Mouse (Mus musculus): ENCODE data around the gene Exosc8. TPM values are rescaled to one million over a fixed set of nuclear protein-coding genes. Genes with fewer than 3 reads are reported as not detected.

Exosc8 gene
- polyA plus RNA-seq, 1 experiment from 2014 or later: 52.2 TPM

DNA sequence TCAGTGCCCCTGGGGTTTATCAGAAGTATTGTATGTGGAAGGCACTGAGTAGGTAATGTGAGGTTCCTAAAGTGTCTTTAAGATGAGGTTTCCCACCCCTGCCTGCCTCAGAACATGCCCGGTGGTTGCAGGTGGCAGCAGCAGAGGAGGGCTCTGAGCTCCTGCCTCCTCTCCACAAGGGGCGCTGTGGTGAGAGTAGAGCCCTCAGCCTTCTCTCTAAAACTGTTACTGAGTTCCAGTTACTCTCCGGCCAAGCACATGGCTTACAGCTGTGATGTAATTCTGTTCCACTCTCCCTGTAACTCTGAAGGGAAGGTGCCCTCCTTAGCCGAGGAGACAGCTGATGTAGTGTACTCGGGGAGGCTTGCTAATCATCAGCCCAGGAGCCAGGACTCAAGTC is 10.6 kb upstream of the Exosc8 start:
- no peak for ATAC-seq (ENCODE audit: low read depth)
- H3K27ac ChIP-seq (ENCODE audit: low read length): no peak overlapping the region
- no peak overlapping the region for H3K4me3 ChIP-seq (ENCODE audit: low read depth, low read length)
- H3K9ac ChIP-seq (ENCODE audit: low read depth, low read length): no peak overlapping the region
- no peaks in the 10 kb centered on the region for H3K4me1 ChIP-seq (ENCODE audit: control insufficient read depth, low read depth, low read length)
- no peak overlapping the region for H3K4me2 ChIP-seq (ENCODE audit: low read depth, low read length)
- H3K27me3 ChIP-seq (ENCODE audit: control insufficient read depth, insufficient read depth, low read depth, low read length): no peaks in the 10 kb centered on the region
- H3K36me3 ChIP-seq (ENCODE audit: control insufficient read depth, insufficient read depth): peaks cover 43% of the 10 kb centered on the region
- no peaks in the 10 kb centered on the region for H3K9me3 ChIP-seq (replicated peaks; ENCODE audit: control insufficient read depth, low read length)
- 63% methylated on average over 5 of the region's 5 CpGs for WGBS (ENCODE audit: insufficient replicate concordance)

DNA sequence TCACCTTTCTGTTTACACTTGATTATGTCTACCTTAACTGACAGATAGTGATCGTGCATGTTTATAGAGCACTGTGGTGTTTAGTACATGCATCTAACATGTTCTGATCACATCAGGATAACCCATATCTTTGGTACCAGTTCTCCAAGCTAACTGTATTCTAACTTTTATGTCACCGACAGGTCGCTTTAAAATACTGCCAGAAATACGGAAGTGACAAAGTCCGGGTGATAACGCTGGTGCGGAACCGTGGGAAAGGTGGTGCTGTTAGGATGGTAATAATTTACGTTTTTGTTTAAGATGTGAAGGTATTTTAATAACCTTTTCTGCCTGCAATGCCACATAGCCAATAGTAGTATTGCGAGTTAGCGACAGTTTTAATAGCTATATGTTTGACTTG is 6.8 kb upstream of the Exosc8 start:
- no peak for ATAC-seq (ENCODE audit: low read depth)
- H3K4me1 ChIP-seq (ENCODE audit: control insufficient read depth, low read depth, low read length): no peaks in the 10 kb centered on the region

DNA sequence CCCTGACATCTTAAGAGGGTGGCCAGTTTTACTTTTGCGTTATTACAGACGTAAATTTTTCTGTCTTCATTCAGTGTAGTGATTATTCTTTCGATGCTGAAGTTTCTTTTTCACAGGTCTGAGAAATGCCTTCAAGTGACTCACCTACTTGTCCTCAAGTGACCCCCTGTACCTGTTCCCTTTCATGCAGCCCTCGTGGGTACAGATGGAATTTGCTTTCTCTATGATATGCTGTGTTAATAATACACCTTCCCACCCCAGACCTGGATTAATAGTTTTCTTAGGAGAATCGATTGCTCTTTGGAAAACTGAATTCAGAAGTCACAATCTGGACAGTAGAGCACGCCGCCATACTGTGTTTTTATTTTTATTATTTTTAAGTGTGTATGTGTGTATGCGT is 2.1 kb upstream of the Exosc8 start:
- Histone ChIP-seq H3K27me3 (ENCODE audit: control insufficient read depth, insufficient read depth, low read depth, low read length) (no peaks in the 10 kb centered on the region), H3K36me3 (ENCODE audit: control insufficient read depth, insufficient read depth) (peaks cover 18% of the 10 kb centered on the region), H3K27ac (ENCODE audit: low read length) (no peak overlapping the region), H3K4me2 (ENCODE audit: low read depth, low read length) (no peak overlapping the region), H3K9ac (ENCODE audit: low read depth, low read length) (no peak overlapping the region), H3K4me1 (ENCODE audit: control insufficient read depth, low read depth, low read length) (peaks cover 23% of the 10 kb centered on the region), H3K4me3 (ENCODE audit: low read depth, low read length) (no peak overlapping the region), H3K9me3 (replicated peaks; ENCODE audit: control insufficient read depth, low read length) (no peaks in the 10 kb centered on the region)
- ATAC-seq (ENCODE audit: low read depth): no peak
- 85% methylated on average over 8 of the region's 8 CpGs for WGBS (ENCODE audit: insufficient replicate concordance)

More for the DNA sequence above, 6.8 kb upstream of the Exosc8 start:
- Histone ChIP-seq H3K9ac (ENCODE audit: low read depth, low read length) (no peak overlapping the region), H3K9me3 (replicated peaks; ENCODE audit: control insufficient read depth, low read length) (no peaks in the 10 kb centered on the region), H3K27ac (ENCODE audit: low read length) (no peak overlapping the region), H3K4me3 (ENCODE audit: low read depth, low read length) (no peak overlapping the region), H3K27me3 (ENCODE audit: control insufficient read depth, insufficient read depth, low read depth, low read length) (no peaks in the 10 kb centered on the region), H3K4me2 (ENCODE audit: low read depth, low read length) (no peak overlapping the region), H3K36me3 (ENCODE audit: control insufficient read depth, insufficient read depth) (peaks cover 29% of the 10 kb centered on the region)
- WGBS (ENCODE audit: insufficient replicate concordance): 87% methylated on average over 11 of the region's 11 CpGs

DNA sequence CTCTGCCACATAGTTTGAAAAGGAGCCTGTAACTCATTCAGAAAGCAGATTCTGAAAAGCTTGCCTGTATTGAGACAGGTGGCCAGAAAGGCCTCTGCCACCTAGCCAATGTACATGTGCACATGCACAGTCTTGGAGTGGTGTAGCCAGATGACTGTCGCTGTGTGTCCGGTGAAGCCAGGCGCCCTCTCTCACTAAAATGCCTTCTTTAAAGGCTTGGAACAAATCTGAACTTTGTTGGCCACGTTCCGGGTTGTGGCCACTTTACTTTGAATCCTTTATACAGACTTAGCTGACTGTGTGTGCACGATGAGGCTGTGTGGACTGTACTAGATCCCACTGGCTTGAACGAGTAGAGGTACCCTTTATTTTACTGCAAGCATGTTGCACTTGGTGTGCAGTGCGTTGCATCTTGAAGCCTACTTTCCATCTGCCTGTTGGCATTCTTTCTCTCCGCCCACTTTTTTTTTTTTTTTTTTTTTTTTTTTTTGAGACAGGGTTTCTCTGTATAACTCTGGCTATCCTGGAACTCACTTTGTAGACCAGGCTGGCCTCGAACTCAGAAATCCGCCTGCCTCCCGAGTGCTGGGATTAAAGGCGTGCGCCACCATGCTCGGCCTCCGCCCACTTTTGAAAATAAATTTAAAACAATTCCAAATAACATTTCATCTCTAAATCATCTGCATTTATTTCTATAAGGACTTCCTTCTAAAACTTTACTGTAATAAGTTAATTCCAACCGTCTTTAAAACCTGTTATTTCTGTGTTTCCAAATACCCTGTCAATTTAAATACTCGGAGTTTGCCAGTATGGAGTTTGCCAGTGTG is 1.1 kb upstream of the Exosc8 start:
- Histone ChIP-seq H3K36me3 (ENCODE audit: control insufficient read depth, insufficient read depth) (peaks cover 15% of the 10 kb centered on the region), H3K4me1 (ENCODE audit: control insufficient read depth, low read depth, low read length) (peaks cover 23% of the 10 kb centered on the region), H3K4me2 (ENCODE audit: low read depth, low read length) (peak overlapping the region; percentile 98), H3K9me3 (replicated peaks; ENCODE audit: control insufficient read depth, low read length) (no peaks in the 10 kb centered on the region), H3K27me3 (ENCODE audit: control insufficient read depth, insufficient read depth, low read depth, low read length) (no peaks in the 10 kb centered on the region), H3K4me3 (ENCODE audit: low read depth, low read length) (peak overlapping the region; percentile 90), H3K27ac (ENCODE audit: low read length) (peak overlapping the region; percentile 53; the same call in 1 of the 2 replicates), H3K9ac (ENCODE audit: low read depth, low read length) (peak overlapping the region; percentile 95)
- 42% methylated on average over 18 of the region's 18 CpGs for WGBS (ENCODE audit: insufficient replicate concordance)
- no peak for ATAC-seq (ENCODE audit: low read depth)

DNA sequence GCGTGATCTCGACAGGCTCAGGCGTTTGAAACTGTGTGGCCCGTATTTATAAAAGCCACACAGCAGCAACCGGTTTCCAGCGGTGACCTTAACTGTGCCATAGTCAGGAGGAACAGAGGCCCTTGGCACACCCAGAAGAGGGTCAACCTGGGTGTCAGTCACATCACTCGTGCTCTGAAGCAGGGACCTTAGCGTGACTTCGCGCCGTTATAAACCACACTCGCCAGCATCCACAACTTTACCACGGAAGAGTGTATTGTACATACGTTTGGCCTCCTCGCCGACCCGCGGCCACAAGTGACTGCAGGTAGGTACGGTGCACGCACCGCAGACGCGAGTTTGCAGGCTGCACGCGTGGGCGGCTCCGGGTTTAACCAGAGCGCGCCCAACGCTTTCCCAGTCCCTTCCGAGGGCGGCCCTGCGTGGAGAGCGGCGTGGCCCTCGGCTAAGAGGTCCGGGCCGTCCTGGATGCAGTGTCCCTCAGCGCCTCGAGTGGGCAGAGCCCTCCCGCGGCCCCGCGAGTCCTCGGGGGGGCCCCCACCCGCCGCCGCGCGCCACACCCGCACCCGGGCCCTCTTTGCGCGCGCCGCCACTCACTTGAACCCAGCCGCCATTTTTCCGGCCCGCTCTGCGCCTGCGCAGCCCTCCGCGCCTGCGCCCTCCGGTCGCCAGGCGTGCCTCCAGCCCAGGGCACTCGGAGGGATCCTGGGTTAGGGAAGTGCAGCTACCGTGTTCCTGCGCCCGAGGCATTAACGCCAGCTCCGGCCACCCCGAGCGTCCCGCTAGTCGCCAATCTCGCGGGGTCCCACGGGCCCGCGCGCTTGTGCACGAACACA is 564 bp downstream of the Exosc8 start:
- peak; percentile 93 for ATAC-seq (ENCODE audit: low read depth)
- H3K27ac ChIP-seq (ENCODE audit: low read length): peak overlapping the region; percentile 100
- peak overlapping the region; percentile 95 for H3K9ac ChIP-seq (ENCODE audit: low read depth, low read length)
- peak overlapping the region; percentile 98 for H3K4me2 ChIP-seq (ENCODE audit: low read depth, low read length)
- peaks cover 26% of the 10 kb centered on the region for H3K36me3 ChIP-seq (ENCODE audit: control insufficient read depth, insufficient read depth)
- no peaks in the 10 kb centered on the region for H3K9me3 ChIP-seq (replicated peaks; ENCODE audit: control insufficient read depth, low read length)
- under 1% methylated on average over 80 of the region's 84 CpGs for WGBS (ENCODE audit: insufficient replicate concordance)
- H3K27me3 ChIP-seq (ENCODE audit: control insufficient read depth, insufficient read depth, low read depth, low read length): no peaks in the 10 kb centered on the region
- H3K4me1 ChIP-seq (ENCODE audit: control insufficient read depth, low read depth, low read length): peaks cover 23% of the 10 kb centered on the region
- H3K4me3 ChIP-seq (ENCODE audit: low read depth, low read length): peak overlapping the region; percentile 90

DNA sequence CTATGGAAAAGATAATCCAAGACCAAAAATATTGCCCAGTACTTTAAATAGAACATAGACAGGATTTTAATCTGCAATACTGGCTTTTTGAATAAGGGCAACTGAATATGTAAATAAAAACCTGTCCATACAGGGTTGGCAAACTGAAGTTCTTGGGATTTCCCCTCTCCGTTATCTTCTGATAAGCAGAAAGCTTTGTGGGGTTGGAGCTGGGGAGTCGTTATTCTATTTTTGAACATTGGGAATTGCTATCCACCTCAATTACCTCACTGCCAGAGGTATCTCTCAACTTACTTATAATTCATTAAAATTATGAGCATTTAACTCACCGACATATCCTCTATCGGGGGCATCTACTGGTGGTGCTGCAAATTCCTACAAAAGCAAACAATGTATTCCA is 2.8 kb downstream of the Exosc8 start:
- peaks cover 47% of the 10 kb centered on the region for H3K36me3 ChIP-seq (ENCODE audit: control insufficient read depth, insufficient read depth)
- H3K4me1 ChIP-seq (ENCODE audit: control insufficient read depth, low read depth, low read length): peaks cover 23% of the 10 kb centered on the region
- no peak for ATAC-seq (ENCODE audit: low read depth)
- H3K9me3 ChIP-seq (replicated peaks; ENCODE audit: control insufficient read depth, low read length): no peaks in the 10 kb centered on the region
- H3K4me2 ChIP-seq (ENCODE audit: low read depth, low read length): no peak overlapping the region
- H3K9ac ChIP-seq (ENCODE audit: low read depth, low read length): no peak overlapping the region
- no peak overlapping the region for H3K27ac ChIP-seq (ENCODE audit: low read length)
- no peak overlapping the region for H3K4me3 ChIP-seq (ENCODE audit: low read depth, low read length)
- 65% methylated on average over 4 of the region's 4 CpGs for WGBS (ENCODE audit: insufficient replicate concordance)
- H3K27me3 ChIP-seq (ENCODE audit: control insufficient read depth, insufficient read depth, low read depth, low read length): no peaks in the 10 kb centered on the region

DNA sequence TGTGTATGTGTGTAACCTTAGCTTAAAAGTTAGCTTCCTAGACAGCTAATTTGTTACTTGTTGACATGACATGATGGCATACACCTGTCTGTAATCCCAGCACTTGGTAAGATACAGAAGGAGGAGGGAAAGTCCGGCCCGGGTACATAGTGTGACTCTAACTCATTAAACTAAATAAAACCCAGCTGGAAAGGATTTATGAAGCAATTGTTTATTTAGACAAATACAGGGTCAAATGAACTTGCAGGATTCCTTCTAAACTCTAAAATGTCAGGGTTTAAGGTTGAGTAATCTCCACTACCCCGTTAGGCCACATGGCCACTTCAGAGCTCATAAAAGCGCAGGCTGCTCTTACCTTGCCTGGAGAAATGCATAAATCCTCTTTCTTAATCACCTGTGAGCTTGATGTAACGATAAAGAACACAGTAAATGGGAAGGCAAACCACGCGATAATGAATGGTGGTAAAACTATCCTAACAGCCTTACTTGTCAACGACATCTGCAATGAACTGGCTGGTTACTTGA is 3.5 kb downstream of the Exosc8 start:
- no peak overlapping the region for H3K4me3 ChIP-seq (ENCODE audit: low read depth, low read length)
- ATAC-seq (ENCODE audit: low read depth): no peak
- no peaks in the 10 kb centered on the region for H3K27me3 ChIP-seq (ENCODE audit: control insufficient read depth, insufficient read depth, low read depth, low read length)
- no peak overlapping the region for H3K9ac ChIP-seq (ENCODE audit: low read depth, low read length)
- peaks cover 23% of the 10 kb centered on the region for H3K4me1 ChIP-seq (ENCODE audit: control insufficient read depth, low read depth, low read length)
- no peak overlapping the region for H3K27ac ChIP-seq (ENCODE audit: low read length)
- H3K9me3 ChIP-seq (replicated peaks; ENCODE audit: control insufficient read depth, low read length): no peaks in the 10 kb centered on the region
- WGBS (ENCODE audit: insufficient replicate concordance): 78% methylated on average over 8 of the region's 8 CpGs
- peaks cover 51% of the 10 kb centered on the region for H3K36me3 ChIP-seq (ENCODE audit: control insufficient read depth, insufficient read depth)
- no peak overlapping the region for H3K4me2 ChIP-seq (ENCODE audit: low read depth, low read length)

DNA sequence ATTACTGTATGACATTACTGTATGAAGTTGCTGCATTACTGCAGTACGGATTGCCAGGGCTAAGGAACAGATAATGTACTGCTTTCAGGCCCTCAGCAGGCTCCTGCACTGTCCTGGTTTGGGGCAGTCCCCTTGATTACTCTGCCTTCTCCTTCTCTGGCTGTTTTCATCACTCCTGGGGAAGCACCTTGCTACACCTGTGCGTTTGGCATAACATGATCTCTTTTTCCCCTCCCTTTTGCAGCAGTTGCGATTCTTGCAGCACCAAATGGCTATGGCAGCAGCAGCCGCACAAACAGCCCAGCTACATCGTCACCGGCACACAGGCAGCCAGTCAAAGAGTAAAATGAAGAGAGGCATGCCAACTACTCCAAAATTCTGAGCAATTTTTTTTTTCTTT is 7.1 kb downstream of the Exosc8 start:
- Histone ChIP-seq H3K36me3 (ENCODE audit: control insufficient read depth, insufficient read depth) (peaks cover 57% of the 10 kb centered on the region), H3K4me2 (ENCODE audit: low read depth, low read length) (no peak overlapping the region), H3K27ac (ENCODE audit: low read length) (no peak overlapping the region), H3K27me3 (ENCODE audit: control insufficient read depth, insufficient read depth, low read depth, low read length) (no peaks in the 10 kb centered on the region), H3K4me3 (ENCODE audit: low read depth, low read length) (no peak overlapping the region), H3K9me3 (replicated peaks; ENCODE audit: control insufficient read depth, low read length) (no peaks in the 10 kb centered on the region), H3K4me1 (ENCODE audit: control insufficient read depth, low read depth, low read length) (peaks cover 7% of the 10 kb centered on the region), H3K9ac (ENCODE audit: low read depth, low read length) (no peak overlapping the region)
- WGBS (ENCODE audit: insufficient replicate concordance): 90% methylated on average over 6 of the region's 6 CpGs
- no peak for ATAC-seq (ENCODE audit: low read depth)

DNA sequence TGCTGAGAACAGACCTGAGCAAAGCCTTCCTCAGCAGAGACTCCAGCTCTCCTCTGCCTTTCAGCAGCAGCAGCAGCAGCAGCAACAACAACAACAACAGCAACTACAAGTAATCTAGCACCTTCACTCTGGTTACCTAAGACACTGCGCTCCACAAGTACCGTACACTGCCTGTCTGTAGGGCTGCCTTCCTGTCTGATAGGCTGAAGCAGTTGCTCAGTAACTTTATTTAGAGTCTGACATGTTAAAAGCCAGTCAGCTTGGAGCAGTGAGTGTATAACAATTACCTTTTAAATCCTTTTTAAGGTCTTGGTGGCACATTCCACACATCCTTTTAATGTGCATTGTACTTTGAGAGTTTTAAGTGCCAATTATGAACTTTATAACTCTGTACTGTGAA is 7.6 kb downstream of the Exosc8 start:
- Histone ChIP-seq H3K27ac (ENCODE audit: low read length) (no peak overlapping the region), H3K9ac (ENCODE audit: low read depth, low read length) (no peak overlapping the region), H3K36me3 (ENCODE audit: control insufficient read depth, insufficient read depth) (peaks cover 54% of the 10 kb centered on the region), H3K4me2 (ENCODE audit: low read depth, low read length) (no peak overlapping the region), H3K9me3 (replicated peaks; ENCODE audit: control insufficient read depth, low read length) (no peaks in the 10 kb centered on the region), H3K4me1 (ENCODE audit: control insufficient read depth, low read depth, low read length) (peaks cover 1% of the 10 kb centered on the region), H3K4me3 (ENCODE audit: low read depth, low read length) (no peak overlapping the region), H3K27me3 (ENCODE audit: control insufficient read depth, insufficient read depth, low read depth, low read length) (no peaks in the 10 kb centered on the region)
- WGBS (ENCODE audit: insufficient replicate concordance): 78% methylated on average over 2 of the region's 2 CpGs
- no peak for ATAC-seq (ENCODE audit: low read depth)
